Mouse (Mus musculus): ENCODE results near the gene Ubr3.

Ubr3 gene

DNA sequence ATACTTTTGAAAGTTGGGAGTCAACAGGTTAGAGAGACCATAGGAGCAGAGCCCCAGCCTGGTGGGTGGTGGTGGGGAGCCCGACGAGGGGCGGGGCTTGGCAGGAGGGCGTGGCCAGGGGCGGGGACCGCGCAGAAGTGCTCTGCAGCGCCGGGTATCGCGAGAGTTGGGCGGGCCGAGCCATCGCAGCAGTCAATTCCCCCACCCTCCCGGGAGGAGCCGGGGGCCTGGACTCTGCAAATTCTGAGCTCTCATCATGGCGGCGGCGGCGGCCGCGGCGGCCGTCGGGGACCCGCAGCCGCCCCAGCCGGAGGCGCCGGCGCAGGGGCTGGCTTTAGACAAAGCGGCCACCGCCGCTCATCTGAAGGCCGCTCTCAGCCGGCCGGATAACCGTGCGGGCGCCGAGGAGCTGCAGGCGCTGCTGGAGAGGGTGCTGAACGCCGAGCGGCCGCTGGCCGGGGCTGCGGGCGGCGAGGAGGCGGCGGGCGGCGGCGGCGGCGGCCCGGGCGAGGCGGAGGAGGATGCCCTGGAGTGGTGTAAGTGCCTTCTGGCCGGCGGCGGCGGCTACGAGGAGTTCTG, at the start of gene Ubr3:
TSS of gene Ubr3 (plus strand) at position 208 of the 579 bp plus-strand sequence.
- under 1% methylated on average over 58 of the region's 65 CpGs for WGBS

GRCm38 (mm10) chr2:69849215-69849614, 47.8 kb upstream of the Ubr3 start:
- 33% methylated on average over 6 of the region's 6 CpGs for WGBS

- WGBS: 66% methylated on average over 2 of the region's 2 CpGs
These were observed 45.5 kb upstream of the Ubr3 start for GRCm38 (mm10) chr2:69851427-69852058.

- 62% methylated on average over 8 of the region's 8 CpGs for WGBS
These were observed 40.7 kb upstream of the Ubr3 start for GRCm38 (mm10) chr2:69856392-69856791.

- 71% methylated on average over 1 of the region's 1 CpGs for whole genome bisulfite sequencing
These were observed 39.2 kb upstream of the Ubr3 start for GRCm38 (mm10) chr2:69857882-69858281.

GRCm38 (mm10) chr2:69860972-69861452, 36.0 kb upstream of the Ubr3 start:
- 6% methylated on average over 13 of the region's 13 CpGs for WGBS

DNA sequence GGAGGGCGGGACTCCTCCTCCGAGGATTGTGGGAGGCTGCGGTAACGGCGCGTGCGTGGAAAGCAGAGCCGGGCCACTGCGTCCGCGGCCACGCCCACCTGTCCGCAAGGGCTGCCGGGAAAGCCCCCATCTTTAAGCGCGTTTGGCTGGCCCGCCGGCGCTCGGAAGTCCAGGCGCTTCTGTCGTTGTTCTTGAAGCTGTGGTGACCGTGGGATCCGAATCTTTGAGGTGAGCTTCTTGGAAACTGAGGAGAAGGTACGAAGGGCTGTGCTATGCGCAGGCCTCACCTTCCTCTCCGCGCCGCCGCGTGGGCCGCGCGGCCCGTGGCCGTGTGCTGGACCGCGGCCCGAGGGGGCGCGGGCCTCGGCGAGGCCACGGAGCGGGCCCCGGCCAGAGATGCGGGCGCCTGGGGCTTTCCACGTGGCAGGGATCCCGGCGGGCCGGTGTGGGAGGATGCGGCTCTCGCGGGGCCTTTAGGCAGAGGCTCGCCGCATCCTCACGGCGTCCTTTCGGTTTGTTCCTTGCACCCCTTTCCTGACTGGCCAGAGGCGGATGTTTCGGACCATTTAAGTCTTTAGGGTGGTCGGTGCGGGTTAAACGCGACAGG, 35.5 kb upstream of the Ubr3 start, which contains the start of gene Ssb:
TSS of gene Ssb (plus strand) at position 78 of the 607 bp plus-strand sequence.
- WGBS: 1% methylated on average over 66 of the region's 66 CpGs

GRCm38 (mm10) chr2:69862117-69862657, 34.9 kb upstream of the Ubr3 start:
- WGBS: under 1% methylated on average over 13 of the region's 13 CpGs

DNA sequence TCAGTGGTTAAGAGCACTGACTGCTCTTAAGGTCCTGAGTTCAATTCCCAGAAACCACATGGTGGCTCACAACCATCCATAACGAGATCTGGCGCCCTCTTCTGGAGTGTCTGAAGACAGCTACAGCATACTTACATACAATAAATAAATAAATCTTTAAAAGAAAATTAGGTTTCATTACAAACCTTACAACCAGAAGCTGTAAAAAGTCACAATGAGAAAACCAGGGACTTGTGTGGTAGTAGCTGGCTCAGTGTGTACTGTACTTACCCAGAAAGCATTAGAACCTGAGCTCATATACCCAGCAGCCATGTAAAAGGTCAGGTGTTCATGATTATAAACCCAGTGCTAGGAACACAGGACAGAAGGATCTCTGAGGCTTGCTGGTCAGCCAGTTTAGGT, 13.1 kb upstream of the Ubr3 start:
- WGBS: 76% methylated on average over 2 of the region's 2 CpGs

DNA sequence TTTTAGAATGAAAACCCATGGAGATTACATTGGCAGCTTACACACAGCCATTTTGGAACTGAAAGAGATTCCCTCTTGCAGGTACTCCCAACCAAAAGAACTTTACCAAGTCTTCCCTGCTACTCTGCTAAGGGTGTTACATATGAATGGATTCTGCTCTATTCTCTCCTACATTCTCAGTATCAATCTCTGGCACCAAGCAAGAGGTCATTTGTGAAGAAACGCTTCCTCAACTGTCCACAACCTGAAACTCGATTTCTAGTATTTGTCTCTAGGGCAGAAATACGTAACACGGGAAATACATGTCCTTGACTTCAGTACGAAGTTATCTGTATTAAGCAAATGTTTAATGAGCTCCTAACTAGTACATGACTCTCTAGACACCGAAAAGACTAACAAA, 12.5 kb upstream of the Ubr3 start:
- 54% methylated on average over 6 of the region's 6 CpGs for WGBS

- 5% methylated on average over 12 of the region's 12 CpGs for WGBS
These were observed 12.0 kb upstream of the Ubr3 start for GRCm38 (mm10) chr2:69885050-69885449.

DNA sequence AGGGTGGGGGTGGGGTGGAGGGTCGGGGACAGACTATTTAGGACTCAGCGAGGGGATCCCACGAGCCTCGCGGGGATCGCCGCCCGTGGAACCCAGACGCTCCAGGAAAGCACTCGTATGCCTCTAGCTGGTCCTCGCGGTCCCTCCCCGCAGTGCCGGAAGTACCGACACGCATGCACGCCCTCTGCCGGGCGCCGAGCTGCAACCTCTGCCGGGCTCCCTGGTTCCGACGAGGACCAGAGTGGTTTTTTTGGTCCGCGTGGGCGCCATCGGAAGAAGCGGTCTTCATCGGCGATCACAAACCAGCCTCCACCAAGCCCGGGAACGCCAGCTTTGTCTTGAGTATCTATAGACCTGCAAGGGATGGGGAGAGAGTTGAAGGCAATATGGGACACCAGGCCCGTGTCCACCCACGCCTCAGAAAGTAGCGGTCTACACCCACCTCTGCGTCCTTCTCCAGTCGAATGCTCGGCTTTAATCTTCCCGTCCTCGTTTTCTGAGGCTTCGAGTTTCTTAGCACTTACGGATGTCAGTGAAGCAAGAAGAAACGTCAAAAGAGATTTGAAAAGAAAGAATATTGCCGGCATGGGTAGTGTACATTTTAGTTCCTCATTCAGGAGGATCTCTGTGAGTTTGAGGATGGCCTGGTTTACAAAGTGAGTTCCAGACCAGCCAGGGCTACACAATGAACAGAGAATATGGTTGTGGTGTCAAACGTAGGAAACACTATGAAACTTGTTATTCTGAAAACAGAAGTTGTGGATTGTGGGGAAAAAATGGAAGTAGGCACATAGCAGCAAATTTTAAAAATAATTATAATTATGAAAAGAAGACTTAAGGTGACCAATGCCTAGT, 11.4 kb upstream of the Ubr3 start, which contains the start of gene Mettl5:
TSS of gene Mettl5 (minus strand) at position 165 of the 855 bp plus-strand sequence.
- 1% methylated on average over 45 of the region's 45 CpGs for WGBS

- WGBS: 68% methylated on average over 2 of the region's 2 CpGs
These were observed 8.1 kb upstream of the Ubr3 start for GRCm38 (mm10) chr2:69888957-69889356.

- 66% methylated on average over 7 of the region's 7 CpGs for WGBS
These were observed 6.2 kb upstream of the Ubr3 start for GRCm38 (mm10) chr2:69890843-69891242.

- WGBS: 76% methylated on average over 1 of the region's 1 CpGs
These were observed 3.9 kb upstream of the Ubr3 start for GRCm38 (mm10) chr2:69893145-69893544.

DNA sequence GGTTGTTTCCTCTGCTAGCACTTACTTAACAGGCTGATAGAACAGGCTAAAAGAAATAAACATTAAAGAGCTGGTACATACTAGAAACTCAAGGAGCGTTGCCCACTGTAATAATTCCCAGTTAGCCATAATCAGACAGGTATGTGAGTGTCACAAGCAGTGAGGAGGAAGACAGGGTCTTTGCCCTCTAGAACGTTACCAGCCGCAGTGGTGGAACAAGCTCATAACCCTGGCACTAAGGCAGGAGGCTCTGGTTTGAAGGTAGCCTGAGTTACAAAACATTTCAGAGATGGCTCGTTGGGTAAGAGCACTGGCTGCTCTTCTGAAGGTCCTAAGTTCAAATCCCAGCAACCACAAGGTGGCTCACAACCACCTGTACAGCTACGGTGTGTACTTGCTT, 3.2 kb upstream of the Ubr3 start:
- WGBS: 87% methylated on average over 5 of the region's 5 CpGs

DNA sequence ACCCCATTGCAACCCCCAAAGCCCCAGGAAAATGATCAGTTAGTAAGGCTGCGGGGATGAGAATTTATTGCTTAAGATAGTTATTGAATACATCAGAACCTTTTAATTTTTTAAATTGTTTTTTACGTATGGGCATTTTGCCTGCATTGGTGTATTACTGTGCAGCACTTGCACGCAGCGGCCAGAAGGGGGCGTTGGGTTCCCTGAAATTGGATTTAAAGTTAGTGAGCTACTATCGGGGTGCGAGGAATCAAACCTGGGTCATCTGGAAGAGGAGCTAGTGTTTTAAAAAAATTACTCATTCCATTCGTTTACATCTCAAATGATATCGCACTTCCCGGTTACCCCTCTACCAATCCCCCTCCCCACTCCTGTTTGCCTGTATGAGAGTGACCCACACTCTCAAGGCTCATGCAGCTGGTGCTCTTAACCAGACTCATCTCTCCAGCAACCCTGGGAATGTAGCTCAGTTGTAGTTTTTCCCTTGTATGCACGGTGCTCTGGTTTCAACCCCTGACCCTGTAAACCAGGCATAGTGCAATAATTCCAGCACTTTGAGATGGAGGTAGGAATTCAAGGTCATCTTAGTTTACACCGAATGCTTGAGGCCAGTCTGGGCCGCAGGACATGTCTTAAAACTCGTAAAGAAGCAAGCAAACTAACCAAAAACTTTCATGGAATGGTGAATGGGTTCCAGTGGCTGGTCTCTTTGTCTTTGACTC, 1.4 kb upstream of the Ubr3 start:
- WGBS: 66% methylated on average over 14 of the region's 14 CpGs

GRCm38 (mm10) chr2:69896224-69896581, 843 bp upstream of the Ubr3 start:
- WGBS: 97% methylated on average over 4 of the region's 4 CpGs

GRCm38 (mm10) chr2:69897618-69898575, 851 bp downstream of the Ubr3 start:
- WGBS: under 1% methylated on average over 55 of the region's 55 CpGs

DNA sequence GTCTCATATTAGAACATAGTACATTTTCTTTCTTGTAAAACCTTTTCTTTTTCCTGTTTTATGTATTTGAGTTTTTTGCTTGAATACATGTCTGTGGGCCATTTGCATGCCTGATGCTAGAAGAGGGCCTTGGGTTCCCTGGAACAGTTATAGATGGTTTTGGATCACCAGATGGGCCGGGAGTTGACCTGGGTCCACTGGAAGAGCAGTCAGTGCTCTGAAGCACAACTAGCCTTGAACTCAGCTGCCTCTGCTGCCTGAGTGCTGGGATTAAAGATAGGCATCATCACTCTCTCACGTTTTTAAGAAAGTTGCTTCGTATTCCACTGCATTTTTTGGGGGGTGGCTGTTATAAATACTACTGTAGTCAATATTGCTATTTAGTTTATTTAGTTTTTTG, 6.5 kb downstream of the Ubr3 start:
- WGBS: 73% methylated on average over 3 of the region's 3 CpGs
